Mouse (Mus musculus): Measurements from ENCODE around the gene Zbtb14. TPM values are rescaled to one million over a fixed set of nuclear protein-coding genes. Genes with fewer than 3 reads are reported as not detected.

Zbtb14 gene
- polyA plus RNA-seq, 1 experiment from 2014 or later = 19.5 TPM

GRCm38 (mm10) chr17:69437836-69438235 is 55.0 kb downstream of the Zbtb14 start:
- Histone ChIP-seq H3K9me3 (ENCODE audit: control insufficient read depth, low read length) (no peaks in the 10 kb centered on the region), H3K27me3 (replicated peaks; ENCODE audit: control insufficient read depth, insufficient read depth, low read length) (peaks cover 38% of the 10 kb centered on the region), H3K27ac (ENCODE audit: low read depth, low read length) (no peak overlapping the region), H3K36me3 (ENCODE audit: control insufficient read depth, insufficient read depth, low read length) (no peaks in the 10 kb centered on the region), H3K4me2 (no peak overlapping the region), H3K9ac (ENCODE audit: low read depth, low read length) (no peak overlapping the region), H3K4me1 (replicated peaks; ENCODE audit: control insufficient read depth, insufficient read depth, low read length) (peaks cover 6% of the 10 kb centered on the region; the same call in 1 of the 2 replicates), H3K4me3 (ENCODE audit: low read depth, low read length) (no peak overlapping the region)
- 61% methylated on average over 5 of the region's 5 CpGs for WGBS
- DNase-seq (ENCODE audit: low spot score) = no peak
- no peak for ATAC-seq (replicated peaks; ENCODE audit: low FRiP score)

GRCm38 (mm10) chr17:69438486-69438885 is 55.6 kb downstream of the Zbtb14 start:
- H3K4me3 ChIP-seq (ENCODE audit: low read depth, low read length) = peak overlapping the region; percentile 32; the same call in 1 of the 2 replicates
- no peak for ATAC-seq (replicated peaks; ENCODE audit: low FRiP score)
- no peak overlapping the region for H3K27ac ChIP-seq (ENCODE audit: low read depth, low read length)
- H3K9ac ChIP-seq (ENCODE audit: low read depth, low read length) = no peak overlapping the region
- H3K9me3 ChIP-seq (ENCODE audit: control insufficient read depth, low read length) = no peaks in the 10 kb centered on the region
- no peak for DNase-seq (ENCODE audit: low spot score)
- H3K36me3 ChIP-seq (ENCODE audit: control insufficient read depth, insufficient read depth, low read length) = no peaks in the 10 kb centered on the region
- H3K4me1 ChIP-seq (replicated peaks; ENCODE audit: control insufficient read depth, insufficient read depth, low read length) = peaks cover 6% of the 10 kb centered on the region; the same call in 1 of the 2 replicates
- H3K4me2 ChIP-seq = peak overlapping the region; percentile 61
- peaks cover 38% of the 10 kb centered on the region for H3K27me3 ChIP-seq (replicated peaks; ENCODE audit: control insufficient read depth, insufficient read depth, low read length)
- WGBS = 29% methylated on average over 14 of the region's 14 CpGs

- H3K4me3 ChIP-seq (ENCODE audit: low read depth, low read length) = peak within 1 kb of the TSS; percentile 32
- WGBS = 1% methylated on average over 41 of the region's 44 CpGs
- H3K9ac ChIP-seq (ENCODE audit: low read depth, low read length) = no peak within 1 kb of the TSS
- no peaks in the 10 kb centered on the region for H3K36me3 ChIP-seq (ENCODE audit: control insufficient read depth, insufficient read depth, low read length)
- H3K4me2 ChIP-seq = peak within 1 kb of the TSS; percentile 61
- DNase-seq (ENCODE audit: low spot score) (peak; percentile 72), ATAC-seq (replicated peaks; ENCODE audit: low FRiP score) (peak; percentile 84)
- peaks cover 6% of the 10 kb centered on the region; the same call in 1 of the 2 replicates for H3K4me1 ChIP-seq (replicated peaks; ENCODE audit: control insufficient read depth, insufficient read depth, low read length)
- H3K27ac ChIP-seq (ENCODE audit: low read depth, low read length) = no peak within 1 kb of the TSS
- no peaks in the 10 kb centered on the region for H3K9me3 ChIP-seq (ENCODE audit: control insufficient read depth, low read length)
- H3K27me3 ChIP-seq (replicated peaks; ENCODE audit: control insufficient read depth, insufficient read depth, low read length) = peaks cover 38% of the 10 kb centered on the region
Measured at GRCm38 (mm10) chr17:69438990-69439491, 56.2 kb downstream of the Zbtb14 start, which contains the start of gene Akain1. Gene Akain1, plus strand, starts transcription at chr17:69439326.

- DNase-seq (ENCODE audit: low spot score) (no peak), ATAC-seq (replicated peaks; ENCODE audit: low FRiP score) (peak; percentile 61)
- Histone ChIP-seq H3K27ac (ENCODE audit: low read depth, low read length) (no peak overlapping the region), H3K27me3 (replicated peaks; ENCODE audit: control insufficient read depth, insufficient read depth, low read length) (peaks cover 38% of the 10 kb centered on the region), H3K4me2 (peak overlapping the region; percentile 61), H3K4me3 (ENCODE audit: low read depth, low read length) (peak overlapping the region; percentile 32), H3K9ac (ENCODE audit: low read depth, low read length) (no peak overlapping the region), H3K4me1 (replicated peaks; ENCODE audit: control insufficient read depth, insufficient read depth, low read length) (peaks cover 6% of the 10 kb centered on the region; the same call in 1 of the 2 replicates), H3K36me3 (ENCODE audit: control insufficient read depth, insufficient read depth, low read length) (no peaks in the 10 kb centered on the region), H3K9me3 (ENCODE audit: control insufficient read depth, low read length) (no peaks in the 10 kb centered on the region)
- WGBS = 2% methylated on average over 49 of the region's 52 CpGs
Measured at GRCm38 (mm10) chr17:69439571-69440480, 57.0 kb downstream of the Zbtb14 start.

Other genes with a start within 250 kb of the Zbtb14 start
- not detected in 2 replicates for gene Akain1, start 56.3 kb downstream of the Zbtb14 start, polyA plus RNA-seq (2014; fragmentation: Nextera tagmentation; extraction: Ambion mirVana)